Mouse (Mus musculus) megakaryocyte progenitor cell, adult 5-6 weeks (primary cell): Measurements from ENCODE around the gene Col5a3. TPM values are rescaled to one million over a fixed set of nuclear protein-coding genes. Genes with fewer than 3 reads are reported as not detected.
A peak's percentile ranks its signal among the peaks of the same experiment; 100 is the strongest.

Source experiments
- ATAC-seq: replicated peaks from 2 replicates; pipeline ENCODE4 v1.8.0; 2016; ENCODE audit warnings: mild to moderate bottlenecking, moderate TSS enrichment, inconsistent platforms; ENCODE audit not compliant: poor library complexity
- total RNA-seq, 2 experiments: library from RNA; stranded (forward) in 1 of 2; stranded (reverse) in 1 of 2; fragments of 157-497, 149-512 nt in 1 of 2; fragments of 200-1000 nt in 1 of 2; gene quantifications; 2 replicates each; pipeline versions ENCODE4 v1.2.3 to v1.2.4; 2015 to 2017

The Col5a3 gene
- total RNA-seq, 2 experiments from 2014 or later = 0.29 to 0.42 TPM

DNA sequence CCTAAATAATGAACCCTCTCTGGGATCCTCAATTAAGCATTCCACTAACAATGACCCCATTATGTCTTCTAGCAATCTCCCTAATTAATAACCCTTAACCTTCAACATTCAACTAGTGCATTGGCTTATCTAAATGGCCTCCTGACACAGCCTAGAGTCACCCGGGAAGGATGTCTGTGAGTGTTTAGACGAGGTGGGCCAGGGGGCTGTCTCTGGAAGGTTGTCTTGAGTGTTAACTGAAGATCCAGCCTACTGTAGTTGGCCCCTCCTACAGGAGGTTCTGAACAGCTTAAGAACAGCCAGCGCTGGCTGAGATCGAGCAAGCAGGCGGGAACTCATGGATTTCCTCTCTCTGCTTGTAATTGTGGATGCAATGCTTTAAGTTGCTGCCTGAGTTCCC, 9.2 kb downstream of the Col5a3 start:
- ATAC-seq = no peak

DNA sequence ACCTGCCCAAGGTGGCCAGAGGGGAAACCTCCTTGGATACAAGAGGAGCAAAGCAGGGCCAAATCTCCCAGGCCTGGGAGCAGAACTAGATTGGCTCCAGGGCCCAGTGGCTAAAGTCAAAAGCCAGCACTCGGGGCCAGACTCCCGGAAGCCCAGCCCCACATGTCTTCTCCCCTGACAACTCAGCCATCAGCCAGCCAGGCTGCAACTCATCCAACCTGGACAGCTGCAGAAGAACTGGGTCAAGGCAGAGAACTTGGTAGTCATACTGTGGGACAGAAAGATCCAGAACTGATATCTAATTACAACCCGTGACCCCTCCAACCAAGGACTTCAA, 9.7 kb downstream of the Col5a3 start:
- no peak for ATAC-seq

DNA sequence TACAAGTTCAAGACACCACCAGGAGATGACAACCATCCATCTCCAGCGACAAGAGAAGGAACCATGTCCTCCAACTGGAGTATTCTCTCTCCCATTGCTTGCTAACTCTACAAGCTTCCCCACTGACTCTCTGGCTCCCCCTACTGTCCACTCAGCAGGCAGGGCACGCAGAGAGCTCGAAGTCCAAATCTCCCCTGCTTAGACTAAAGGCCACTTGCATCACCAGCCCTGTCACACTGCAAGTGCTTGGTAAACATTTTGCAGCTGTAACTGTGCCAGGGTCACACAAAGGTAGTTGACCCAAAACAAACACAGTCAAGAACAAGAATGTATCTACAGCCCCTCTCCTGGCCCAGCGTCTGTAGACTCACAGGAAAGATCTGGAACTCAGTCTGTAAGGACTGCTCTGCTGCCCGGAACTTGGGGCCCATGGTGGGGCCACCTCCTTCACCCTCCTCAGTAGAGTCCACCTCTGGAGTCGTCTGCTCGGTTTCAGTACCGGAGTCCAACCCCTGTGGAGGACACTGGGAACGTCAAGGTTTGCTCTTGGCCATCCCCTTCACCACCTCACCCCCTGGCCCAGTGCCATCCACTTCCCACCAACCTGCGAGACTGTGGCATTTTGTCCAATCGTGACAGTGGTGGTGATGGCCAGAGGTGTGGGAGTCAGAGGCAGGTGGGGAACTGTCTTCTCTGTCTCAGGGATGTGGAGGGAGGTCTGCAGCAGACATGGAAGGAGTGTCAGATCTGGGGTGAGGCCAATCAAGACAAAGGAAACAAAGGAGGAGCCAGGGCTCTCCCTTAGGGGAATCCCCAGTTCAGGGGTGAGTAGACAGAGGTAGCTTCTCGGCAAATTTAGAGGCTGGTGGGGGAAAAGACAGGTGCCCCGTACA, 10.4 kb downstream of the Col5a3 start:
- ATAC-seq = peak; percentile 98

DNA sequence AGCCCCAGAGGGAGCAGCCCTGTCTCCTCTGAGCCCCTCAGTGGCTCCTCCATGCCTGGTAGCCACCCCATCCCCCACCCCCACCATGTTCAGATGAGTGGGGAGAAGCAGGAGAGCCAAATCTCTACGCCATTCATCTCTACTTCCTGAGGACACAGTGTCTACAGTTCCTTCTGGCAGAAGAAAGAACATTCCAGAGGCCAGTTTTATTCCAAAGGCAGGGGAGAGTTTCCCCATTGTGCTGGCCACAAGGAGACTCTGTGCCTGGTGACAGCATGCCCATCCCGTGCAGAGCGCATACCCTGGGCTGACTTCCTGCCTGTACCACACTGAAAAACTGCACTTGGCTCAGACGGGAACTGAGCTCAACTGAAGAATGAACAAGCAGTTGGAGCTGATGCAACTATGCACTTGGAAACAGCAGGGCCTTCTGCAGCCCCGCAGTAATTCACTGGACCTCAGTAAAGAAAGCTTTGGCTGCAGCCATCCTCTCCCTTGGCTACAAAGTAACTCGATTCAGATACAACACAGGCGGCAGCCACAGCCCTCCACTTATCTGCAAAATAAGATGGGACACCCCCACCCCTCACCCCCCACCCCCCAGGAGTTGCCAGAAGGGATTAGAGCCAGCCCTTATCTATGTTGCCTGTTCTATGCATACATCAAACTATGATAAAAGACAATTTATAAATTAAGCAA, 20.6 kb downstream of the Col5a3 start:
- ATAC-seq = peak; percentile 98

DNA sequence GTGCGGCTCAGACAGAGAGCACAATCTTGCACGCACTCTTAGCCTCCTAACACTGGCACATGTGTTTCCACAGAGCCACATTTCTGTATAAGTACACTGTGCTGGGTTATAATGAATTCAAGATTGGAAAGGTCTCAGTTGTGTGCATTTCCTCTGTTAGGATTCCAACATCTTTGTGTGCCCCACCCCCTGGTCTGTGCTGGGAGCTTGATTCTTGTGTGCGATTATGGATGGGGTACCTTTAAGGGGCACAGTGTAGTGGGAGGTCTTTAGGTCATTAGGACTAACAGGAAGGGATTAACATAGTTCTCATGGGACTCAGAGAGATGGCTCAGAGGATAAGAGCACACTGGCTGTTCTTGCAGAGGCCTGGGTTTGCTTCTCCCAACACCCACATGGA, 24.5 kb downstream of the Col5a3 start:
- ATAC-seq = no peak

DNA sequence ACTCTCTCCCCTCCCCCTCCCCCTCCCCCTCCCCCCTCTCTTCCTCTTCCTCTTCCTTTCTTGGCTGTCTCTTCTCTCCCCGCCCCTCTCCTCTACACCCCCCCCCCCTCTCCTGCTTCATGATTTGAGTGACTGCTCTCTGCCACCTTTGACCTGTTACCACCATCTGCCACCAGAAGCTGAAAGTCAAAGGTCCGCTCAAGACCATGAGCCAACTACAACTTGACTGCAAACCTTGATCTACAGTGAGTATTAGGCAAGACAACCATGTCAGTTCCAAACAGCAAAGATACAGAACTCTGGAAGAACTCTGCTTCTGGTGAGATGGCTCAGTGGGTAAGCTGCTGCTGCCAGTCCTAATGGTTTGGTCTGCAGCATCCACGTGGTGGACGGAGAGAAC, 25.2 kb downstream of the Col5a3 start:
- ATAC-seq = no peak

DNA sequence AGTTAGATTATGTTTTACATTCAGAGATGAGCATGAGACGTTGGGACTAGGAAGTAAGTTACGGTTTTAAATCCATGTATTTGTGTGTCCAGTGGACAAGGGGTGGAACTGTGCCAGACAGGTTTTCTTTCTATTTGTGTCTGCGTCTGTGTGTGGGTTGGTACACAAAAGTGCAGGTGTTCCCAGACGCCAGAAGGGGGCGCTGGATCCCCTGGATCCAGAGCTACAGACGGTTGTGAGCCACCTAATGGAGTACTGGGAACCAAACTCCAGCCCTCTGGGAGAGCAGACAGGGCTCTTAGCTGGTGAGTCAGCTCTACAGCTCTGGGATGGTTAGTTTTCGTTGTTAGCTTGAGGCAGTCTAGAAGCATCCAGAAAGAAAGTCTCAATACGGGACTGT, 26.9 kb downstream of the Col5a3 start:
- ATAC-seq = no peak

DNA sequence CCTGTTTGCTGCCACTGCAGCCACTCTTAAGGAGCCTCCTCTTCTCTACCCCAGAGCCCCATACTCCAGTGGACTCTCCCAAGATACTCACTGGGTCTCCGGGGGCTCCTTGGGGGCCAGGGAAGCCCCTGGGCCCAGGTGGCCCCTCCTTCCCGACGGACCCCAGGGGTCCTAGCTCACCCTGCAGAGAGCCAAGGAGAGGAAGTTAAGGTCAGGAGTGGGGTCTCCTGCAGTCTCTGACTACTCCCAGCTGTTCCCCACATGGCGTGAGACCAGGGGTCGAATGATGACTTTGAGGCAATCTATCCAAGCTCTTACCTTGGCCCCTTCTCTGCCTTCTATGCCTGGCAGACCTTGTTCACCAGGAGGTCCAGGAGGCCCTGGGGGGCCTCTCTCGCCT, 29.8 kb downstream of the Col5a3 start:
- no peak for ATAC-seq

DNA sequence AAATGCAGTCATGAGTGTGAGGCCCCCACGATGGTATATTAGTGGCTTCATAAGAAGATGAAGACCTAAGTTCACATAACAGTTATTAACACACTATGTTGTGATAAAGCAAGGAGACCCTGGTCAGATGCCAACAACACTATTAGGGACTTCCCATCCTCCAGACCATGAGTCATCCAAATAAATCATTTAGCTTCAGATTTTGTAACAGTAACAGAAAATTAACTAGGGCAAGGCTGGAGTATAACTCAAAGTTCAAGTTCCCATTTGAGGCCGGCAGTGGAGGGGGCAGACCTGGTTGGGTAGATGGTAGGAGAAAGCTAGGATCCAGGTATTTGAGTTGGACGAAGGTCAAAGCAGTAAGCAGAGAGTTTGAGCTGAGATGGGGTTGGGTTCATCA, 33.6 kb downstream of the Col5a3 start:
- ATAC-seq = no peak

DNA sequence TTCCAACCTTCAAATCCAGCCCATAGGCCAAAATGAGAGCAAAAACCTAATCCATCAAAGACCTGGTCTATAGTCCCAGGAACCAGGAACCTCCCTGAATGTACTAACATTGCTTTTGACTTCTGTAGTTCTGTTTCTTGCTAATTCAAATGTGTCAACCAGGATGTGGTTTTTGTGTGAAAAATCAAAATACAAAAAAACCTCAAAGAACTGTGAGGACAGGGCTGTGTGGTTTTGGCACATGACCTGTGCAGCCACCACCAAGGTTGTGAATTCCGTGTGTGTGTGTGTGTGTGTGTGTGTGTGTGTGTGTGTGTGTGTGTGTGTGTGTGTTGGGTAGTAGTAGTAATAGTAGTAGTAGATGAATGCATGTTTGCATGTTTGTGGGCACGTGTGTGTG, 49.6 kb downstream of the Col5a3 start:
- peak; percentile 68 for ATAC-seq

DNA sequence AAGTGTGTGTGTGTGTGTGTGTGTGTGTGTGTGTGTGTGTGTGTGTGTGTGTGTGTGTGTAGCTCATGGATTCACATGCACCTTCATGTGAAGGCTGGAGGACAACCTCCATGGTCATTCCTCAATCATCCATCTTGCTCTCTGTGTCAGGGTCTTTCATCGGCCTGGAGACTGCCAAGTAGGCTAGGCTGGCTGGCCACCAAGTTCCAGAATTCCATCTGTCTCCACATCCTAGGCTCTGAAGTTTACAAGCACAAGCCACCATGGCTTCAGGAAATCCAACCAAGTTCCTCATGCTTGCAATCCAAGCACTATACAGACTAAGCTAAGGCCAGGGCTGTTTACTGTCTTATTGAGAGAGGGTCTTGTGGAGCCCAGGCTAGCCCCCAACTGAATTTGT, 51.8 kb downstream of the Col5a3 start:
- no peak for ATAC-seq

DNA sequence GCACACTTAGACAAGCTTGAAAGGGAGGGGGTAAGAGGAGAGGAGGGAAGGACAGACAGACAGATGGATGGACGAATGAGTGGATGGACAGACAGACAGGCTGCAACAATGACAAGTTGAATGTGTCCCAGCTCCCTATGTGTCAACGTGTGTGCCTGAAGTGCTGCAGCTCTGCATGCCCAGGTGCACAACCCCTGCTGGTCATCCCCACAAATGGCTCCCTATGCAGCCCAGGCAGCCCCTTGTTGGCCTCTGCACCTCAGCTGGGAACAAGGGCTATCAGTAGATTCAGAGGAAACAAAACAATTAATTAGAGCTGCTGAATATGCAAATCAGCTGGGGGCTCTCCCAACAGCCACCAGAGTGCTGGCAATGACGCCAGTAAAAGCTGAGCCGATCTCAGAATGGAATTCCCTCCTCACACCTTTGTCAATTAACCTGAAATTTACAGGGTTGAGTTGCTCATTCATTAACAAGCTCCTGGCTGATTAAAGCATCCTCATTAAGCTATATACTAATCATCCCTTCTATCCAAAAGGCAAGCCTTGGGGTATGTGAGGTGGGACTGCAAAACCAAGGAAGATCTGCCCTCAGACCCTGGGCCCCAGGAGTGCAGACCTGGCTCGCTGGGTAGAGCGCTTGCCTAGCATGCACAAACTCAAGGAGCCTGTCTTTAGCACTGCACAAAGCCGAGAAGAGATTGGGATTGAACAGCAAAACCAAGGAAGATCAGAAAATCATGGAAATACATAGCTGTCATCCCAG, 52.5 kb downstream of the Col5a3 start:
- ATAC-seq = no peak

DNA sequence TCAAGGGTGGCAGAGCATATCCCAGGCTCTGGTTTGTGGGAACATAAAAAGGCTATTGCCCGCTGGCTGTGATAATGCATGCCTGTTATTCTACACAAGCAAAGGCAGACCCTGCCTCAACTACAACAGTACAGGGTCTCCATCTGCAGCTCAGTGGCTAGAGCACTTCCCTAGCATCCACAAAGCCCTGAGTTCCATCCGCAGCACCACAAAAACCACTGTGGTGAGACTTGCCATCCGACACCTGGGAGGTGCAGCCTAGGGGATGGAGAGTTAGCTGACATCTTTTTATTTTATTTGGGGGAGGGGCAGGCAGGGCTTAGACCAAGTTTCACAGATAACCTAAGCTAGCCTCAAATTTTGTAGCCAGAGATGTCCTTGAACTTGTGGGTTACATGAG, 53.5 kb downstream of the Col5a3 start:
- ATAC-seq = no peak

DNA sequence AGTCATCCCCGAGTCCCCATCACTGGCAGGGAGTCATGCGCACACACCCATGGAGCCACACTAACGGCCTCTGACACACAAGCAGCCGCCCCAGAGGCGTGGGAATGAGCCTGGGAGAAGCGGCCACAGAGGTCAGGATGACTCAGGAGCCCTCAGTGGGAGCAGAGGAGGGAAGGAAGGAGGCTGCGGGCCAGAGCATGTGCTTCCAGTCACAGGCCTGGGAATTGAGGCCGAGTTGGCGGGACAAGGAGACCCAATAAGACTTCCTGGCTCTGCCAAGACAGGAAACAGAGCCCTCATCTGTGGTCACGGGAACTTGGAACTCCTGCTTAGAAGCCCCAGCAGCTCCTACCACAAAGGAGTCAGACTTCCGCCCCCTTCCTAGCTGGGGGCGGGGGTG, 54.1 kb downstream of the Col5a3 start:
- no peak for ATAC-seq

DNA sequence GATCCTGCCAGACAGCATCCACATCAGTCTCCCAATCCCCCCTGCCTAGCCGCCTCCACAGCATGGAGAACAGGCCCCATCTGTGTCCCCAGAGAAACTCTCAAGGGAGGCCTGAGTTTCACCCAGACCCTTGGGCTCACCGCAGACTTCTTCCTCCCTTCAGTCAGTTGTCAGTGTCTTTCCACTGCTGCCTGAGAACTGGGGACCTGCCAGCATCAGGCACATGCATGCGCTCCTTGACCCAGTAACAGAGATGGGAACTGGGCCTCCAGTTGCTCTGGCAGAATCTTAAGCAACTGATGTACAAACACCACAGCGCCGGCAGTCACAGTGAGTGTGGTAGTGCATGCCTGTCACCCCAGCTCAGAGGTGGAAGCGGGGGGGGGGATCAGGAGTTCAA, 56.0 kb downstream of the Col5a3 start:
- ATAC-seq = no peak

DNA sequence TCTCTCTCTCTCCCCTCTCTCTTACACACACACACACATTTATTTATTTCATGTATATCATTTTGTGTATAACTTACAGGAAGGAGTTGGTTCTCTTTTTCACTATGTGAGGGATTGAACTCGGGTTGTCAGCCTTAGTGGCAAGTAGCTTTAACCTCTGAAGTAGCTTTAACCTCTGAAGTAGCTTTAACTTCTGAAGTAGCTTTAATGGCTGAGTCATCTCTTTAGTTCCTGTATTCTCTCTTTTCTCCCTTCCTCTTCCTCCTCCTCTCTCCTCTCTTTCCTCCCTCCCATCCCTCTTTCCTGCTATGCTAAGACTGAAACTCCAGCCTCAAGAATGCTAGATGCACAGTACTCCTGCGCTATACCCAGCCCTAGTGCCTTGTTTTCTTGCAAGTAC, 56.6 kb downstream of the Col5a3 start:
- ATAC-seq = no peak

DNA sequence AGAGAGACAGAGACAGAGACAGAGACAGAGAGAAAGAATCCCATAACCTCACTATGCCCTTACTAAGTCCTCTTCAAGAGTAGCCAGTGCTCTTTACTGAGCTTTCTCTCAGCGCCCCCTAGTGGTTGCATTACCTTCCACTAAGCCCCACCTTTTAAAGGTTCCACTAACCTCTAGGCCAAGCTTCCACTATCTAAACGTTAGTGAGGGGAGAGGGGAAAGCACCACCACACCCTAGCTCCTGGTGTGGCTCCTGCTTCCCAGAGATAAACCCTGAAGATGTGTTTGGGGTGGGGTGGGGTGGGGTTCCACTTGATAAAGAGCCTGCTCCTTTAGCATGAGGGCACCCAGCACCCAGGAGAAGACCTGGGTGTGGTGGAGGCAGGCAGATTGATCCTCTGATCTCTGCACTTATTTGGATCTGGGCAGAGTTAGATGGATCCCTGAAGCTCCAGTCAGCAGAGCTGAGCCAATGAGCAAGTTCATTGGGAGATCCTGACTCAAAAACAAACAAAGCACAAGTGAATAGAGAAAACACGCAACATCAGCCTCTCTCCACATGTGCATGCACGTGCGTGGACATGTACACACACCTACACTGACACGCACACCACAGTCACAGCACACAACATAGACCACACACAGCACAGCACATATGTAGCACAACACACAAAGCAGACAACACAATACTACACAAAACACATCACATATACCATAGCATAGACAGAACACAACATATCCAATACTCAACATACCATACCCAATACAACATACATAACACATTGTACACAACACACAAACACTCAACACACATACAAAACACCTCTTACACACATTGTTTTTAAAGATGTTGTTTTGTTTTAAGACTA, 57.5 kb downstream of the Col5a3 start:
- ATAC-seq = peak; percentile 93

DNA sequence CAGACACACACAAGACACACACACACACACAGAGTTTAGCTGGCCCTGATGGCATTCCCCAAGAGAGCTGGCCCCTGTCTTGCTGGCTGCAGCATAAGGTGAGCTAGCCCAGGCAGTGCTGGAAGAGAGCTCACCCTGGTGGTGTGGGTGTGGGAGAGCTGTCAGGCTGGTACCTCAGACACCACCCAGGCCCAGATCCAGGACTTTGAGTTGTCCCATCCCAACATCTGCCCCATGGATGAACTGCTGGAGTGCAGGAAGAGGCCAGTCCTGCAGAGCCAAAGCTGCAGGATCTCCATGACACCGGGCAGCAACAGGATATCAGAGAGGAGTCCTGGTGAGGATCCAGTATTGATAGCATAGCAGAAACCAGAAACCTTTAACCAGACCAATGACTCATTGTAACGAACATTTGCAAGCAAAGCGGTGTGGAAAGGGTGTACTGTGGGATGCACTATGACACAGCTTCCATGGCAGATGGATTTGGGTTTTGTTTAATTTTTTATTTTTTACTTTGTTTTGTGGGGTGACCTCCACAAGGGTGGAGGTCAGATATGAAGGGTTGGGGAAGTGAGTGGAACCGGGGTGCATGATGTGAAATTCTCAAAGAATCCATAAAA, 58.7 kb downstream of the Col5a3 start:
- no peak for ATAC-seq

DNA sequence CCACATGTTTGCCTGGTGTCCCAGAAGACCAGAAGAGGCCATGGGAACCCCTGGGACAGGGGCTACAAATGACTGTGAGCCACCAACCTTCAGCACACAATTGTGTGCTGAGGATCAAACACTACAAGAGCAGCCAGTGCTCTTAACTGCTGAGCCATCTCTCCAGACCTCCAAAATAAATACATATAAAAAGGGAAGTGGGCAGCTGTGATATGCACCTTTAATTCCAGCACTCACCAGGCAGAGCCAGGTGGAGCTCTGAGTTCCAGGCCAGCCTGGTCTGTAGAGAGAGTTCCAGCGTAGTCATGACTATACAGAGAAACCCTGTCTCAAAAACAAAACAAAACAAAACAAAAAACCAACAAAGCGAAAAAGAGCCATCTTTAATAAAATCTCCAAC, 60.5 kb downstream of the Col5a3 start:
- ATAC-seq = no peak

DNA sequence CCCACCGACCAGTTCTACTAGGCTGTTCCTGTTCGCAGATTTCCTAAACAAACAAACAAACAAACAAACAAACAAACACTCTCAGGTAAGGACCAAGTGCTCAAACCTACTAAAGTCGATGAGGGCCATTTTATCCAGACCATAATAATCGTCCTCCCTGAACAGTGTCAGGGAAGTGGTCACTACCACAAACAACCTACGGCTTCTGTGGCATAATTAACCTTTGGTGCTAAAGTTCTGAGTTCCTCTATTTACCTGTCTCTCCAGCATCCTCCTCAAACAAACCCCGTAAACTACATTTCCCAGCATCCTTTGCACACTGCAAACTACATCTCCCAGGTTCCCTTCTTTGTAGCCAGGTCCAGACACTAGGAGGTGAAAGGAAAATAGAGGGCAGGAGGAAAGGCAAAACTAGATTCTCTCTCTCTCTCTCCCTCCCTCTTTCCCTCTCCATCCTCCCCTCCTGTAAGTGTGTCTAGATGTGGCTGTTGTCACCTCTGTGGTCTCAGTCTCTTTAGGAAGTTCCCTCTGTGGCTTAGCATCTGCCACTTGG, 63.3 kb downstream of the Col5a3 start:
- peak; percentile 76 for ATAC-seq
